Mouse (Mus musculus) v-Abl transformed pro-B cells (cell line): ENCODE measurements around the gene Grip1.

ENCODE experiments used
- in situ Hi-C, 2 experiments: fragments of 400-800 bp; cut with MboI; formaldehyde crosslinking; loops; one replicate each; pipeline ENCODE4 v1.15.1; 2025; ENCODE audit not compliant: unreplicated experiment in 2 of 2

The Grip1 gene

DNA sequence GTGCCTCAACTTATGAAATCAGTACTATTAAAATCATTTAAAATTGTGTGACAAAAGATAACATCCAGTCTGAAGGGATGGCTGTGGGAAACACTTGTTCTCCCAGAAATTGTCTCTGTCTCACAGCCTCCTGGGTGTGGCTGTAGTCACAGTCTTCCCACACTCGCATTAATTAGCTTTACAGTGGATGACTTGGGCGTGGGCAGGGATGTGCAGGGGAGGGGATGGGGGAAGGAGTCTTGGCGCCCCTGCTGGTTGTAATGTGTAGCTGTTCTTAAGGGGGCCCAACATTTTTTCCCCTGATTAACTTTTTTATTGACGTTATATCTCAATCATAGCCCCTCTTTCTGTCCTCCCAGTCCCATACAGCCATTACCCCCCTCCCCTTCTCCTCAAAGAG, 360.5 kb downstream of the Grip1 start:
- in situ Hi-C loops: loop anchor here in 1 of 2 experiments (25.0 kb wide), 1 partner anchor 448 kb away; no protein-coding TSS in a partner anchor

DNA sequence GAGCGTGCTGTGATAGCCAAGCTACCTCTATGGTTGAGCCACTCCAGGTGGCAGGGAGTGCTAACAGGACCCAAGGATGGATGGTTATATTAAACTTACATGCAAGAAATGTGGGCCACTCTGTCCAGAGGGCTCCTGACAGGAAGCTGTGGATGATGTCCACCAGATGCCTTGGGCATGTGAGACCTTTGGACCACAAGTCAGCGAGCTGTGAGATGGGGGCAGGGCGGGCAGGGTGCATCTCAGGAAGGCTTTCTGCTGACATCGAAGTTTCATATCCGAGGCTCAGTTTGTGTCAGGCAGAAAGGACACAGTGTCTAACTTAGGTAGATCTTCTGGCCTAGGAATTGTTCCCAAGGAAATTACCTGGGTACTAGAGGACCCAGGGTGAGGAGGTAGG, 362.4 kb downstream of the Grip1 start:
- in situ Hi-C loops: loop anchor here in 1 of 2 experiments (25.0 kb wide), 1 partner anchor 446 kb away; no protein-coding TSS in a partner anchor

DNA sequence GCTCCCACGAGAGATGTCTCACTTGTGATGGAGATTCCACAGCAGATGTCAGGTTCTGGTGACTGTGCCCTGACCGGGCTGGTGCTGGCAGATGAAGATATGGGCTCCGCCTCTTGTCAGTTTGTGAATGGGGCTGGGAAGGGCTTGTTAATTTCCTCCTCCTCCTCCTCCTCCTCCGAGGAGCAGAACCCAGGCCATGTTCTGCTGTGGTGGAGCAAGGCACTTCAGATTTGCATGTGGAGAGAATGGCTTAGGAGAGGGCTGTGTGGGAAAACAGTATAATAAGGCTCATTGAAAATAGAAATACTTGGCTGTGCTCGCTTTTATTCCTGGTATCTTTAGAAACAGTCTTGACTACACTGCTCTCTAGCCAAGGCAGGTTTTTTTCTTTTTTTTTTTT, 364.8 kb downstream of the Grip1 start:
- in situ Hi-C loops: loop anchor here in 1 of 2 experiments (25.0 kb wide), 1 partner anchor 444 kb away; no protein-coding TSS in a partner anchor

DNA sequence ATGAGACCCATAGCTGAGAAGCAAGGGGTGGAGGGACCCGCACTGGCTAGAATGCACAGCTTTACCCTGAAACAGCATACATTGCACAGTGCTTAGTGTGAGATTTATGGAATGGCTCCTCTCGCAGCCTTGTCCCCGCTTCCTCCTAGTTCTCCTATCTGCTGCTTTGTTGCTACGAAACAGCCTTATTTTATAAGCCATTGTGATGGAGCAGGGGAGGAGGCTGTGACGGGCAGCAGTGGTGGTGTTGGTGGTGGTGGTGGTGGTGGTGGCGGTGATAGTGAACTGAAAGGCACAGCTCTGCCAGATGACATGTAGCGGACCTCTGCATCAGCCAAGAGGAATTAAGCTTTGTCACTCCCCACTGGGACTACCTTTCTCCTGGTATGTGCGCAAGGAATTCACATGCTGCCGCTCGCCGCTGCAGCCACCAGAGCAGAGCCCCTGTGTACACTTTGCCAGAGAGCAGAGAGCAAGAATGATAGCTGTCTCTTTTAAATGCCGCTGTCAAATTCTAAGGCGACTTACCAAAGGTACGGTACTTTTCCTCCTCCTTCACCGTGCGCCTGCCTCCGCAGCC, 365.6 kb downstream of the Grip1 start:
- in situ Hi-C loops: loop anchor here in 1 of 2 experiments (25.0 kb wide), 1 partner anchor 443 kb away; no protein-coding TSS in a partner anchor

DNA sequence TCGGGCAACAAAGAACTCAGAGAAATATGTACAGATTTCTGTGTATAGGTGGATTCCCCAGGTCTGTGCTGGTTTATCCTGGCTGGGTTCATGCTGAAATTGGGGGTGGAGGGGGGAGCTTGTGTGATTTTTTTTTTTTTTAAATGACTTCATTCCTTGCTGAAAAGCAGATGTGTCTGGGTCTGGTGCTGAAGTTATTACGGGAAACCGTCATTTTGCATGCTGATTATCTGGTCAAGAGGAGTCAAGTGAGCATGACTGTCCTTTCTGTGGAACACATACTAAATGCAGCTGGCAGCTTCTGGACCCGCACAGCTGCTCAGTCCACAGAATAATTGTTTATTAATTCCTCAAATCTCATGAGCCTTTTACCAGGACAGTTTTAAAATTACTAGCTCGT, 366.1 kb downstream of the Grip1 start:
- in situ Hi-C loops: loop anchor here in 1 of 2 experiments (25.0 kb wide), 1 partner anchor 443 kb away; no protein-coding TSS in a partner anchor

DNA sequence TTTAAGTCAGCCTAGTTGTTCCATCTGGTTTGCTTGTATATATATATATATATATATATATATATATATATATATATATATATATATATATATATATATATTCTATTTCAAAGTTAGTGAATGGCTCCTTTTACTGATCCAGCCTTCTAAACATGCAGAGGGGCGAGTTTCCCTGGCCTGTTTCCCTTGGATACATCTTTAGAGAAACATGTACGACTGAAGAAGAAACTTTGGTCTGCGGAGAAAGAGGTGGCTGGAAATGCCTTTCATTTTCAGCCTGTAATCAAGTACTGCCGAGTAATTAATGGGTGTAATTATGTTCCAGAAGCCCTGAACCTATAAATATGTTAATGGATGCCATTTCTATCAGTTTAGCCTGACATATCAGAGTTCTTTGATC, 366.8 kb downstream of the Grip1 start:
- in situ Hi-C loops: loop anchor here in 1 of 2 experiments (25.0 kb wide), 1 partner anchor 442 kb away; no protein-coding TSS in a partner anchor

DNA sequence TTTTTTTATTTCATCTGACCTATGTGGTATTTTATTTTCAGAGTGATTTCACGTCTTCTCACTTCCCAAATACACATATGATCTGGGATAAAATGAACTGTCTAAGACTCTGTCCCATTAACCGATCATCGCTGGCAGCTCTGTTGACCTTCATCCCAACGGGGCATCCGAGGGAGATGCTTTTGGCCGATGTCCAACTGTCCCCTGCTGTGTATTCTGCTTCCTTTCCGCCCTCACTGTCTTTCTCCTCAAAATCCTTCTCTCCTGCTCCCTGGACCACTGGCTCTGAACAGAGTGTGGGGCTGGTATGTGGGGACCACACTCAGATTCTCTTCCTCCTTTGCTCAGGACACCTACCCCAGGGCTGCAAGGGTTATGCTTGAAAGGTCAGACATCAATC, 370.1 kb downstream of the Grip1 start:
- in situ Hi-C loops: loop anchor here in 1 of 2 experiments (25.0 kb wide), 1 partner anchor 439 kb away; no protein-coding TSS in a partner anchor

DNA sequence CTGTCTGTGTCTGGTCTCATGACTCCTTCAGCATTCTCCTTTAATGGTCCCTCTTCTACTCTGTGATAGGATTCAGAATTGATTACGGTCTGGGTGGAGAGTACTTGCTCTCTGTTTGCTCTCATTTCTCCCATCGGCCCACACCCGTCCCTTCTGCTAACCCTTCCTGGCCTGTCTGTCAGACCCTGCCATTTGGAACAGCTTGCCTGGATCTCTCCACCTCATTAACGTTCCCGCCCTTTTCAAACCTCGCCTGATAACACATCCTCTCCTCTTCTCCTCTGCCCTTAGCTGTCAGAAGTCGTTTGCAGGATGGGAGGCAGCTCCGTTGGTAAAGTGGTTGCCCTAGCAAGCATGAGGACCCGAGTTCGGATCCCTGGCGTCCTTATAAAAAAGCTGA, 370.9 kb downstream of the Grip1 start:
- in situ Hi-C loops: loop anchor here in 1 of 2 experiments (25.0 kb wide), 1 partner anchor 438 kb away; no protein-coding TSS in a partner anchor

DNA sequence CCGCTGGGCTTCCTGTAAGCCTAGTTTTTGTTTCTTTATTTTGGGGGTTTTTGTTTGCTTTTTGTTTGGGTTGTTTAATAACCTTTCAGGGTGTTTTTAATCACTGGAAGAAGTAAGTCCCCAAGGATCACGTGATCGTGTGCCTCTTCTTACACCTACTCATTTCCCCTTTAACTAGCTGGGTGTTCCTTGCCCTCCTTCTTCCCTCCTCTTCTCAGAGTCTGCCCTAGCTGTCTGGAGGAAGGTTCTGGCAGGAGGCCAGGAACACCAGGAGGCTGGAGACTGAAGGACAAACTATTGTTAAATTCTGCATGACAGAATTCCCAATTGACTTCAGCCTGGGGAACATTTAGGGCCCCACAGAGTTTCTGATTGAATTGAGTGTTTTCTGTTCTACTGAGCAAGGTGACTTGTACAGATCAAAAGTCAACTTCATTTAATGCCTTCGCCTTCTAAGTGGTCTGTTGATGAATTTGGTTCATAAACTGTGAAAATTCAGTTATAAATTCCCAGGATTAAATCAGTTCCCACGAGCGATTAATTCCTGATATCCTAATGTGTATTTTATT, 376.8 kb downstream of the Grip1 start:
- in situ Hi-C loops: no loop called here

DNA sequence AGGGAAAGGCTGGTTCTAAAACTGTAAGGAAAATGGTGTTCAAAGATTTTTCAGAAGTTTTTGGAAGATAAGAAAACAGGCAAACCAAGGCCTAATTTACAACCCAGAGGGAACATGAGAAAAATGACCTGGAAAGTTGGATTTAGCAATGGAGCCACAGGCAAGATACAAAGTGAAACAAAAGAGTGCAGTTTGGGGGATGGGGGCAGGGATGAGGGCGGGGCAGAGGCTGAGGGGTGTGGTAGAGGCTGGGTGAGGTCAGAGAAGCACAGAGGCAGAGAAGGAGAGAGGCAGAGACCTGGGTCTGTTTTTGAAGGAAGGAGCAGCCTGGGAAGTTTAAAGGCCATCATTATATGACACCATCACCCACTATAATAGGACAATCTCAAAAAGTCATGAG, 377.5 kb downstream of the Grip1 start:
- in situ Hi-C loops: no loop called here

DNA sequence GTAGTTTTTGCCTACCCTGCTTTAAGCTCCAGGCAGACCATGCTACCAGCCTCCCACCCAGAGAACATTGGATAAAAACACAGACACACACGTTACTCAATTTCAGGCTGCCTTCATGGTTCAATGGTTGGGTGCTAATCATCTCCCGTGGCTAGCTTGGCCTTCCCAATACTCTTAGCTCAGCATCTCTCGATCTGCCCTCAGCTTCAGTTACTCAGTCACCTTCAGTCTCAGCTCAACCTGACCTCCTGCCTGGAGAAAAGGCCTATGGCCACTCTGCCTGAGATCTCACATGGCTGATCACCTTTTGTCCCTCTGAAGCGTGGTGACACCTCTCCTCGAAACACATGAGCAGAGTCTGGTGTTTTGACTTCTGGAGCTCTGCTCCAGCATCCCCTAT, 379.7 kb downstream of the Grip1 start:
- in situ Hi-C loops: no loop called here

DNA sequence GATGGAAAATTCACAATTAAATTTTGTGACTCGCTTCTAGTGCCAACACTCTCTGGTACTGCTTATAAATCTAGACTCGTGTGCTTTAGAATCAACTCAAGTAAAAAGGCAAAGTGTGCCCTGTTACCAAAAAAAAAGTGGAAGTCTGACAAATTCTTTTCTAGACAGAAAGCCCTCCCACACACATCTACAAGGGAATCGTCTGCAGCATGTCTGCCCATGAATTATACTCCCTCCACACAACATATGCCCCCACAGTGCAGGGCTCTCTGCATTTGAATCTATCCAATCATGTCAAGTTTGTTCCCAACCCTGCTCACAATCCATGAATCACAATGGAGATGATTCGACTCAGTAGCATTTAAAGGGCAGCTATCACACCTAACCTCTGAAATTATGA, 380.5 kb downstream of the Grip1 start:
- in situ Hi-C loops: no loop called here

DNA sequence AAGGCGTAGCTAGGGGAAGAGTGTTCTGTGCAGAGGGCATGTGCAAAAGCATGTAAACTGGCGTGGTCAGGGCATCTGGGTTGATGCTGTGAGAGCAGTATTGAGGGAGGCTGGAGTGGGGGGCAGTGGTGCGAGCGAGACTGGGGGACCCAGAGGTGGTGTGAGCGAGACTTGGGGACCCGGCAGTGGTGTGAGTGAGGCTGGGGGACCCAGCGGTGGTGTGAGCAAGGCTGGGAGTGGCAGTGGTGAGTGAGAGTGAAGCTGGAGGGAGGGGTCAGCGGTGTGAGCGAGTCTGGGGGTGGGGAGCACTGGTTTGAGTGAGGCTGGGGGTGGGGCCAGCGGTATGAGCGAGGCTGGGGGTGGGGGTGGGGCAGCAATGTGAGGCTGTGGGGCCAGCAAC, 386.0 kb downstream of the Grip1 start:
- in situ Hi-C loops: no loop called here

DNA sequence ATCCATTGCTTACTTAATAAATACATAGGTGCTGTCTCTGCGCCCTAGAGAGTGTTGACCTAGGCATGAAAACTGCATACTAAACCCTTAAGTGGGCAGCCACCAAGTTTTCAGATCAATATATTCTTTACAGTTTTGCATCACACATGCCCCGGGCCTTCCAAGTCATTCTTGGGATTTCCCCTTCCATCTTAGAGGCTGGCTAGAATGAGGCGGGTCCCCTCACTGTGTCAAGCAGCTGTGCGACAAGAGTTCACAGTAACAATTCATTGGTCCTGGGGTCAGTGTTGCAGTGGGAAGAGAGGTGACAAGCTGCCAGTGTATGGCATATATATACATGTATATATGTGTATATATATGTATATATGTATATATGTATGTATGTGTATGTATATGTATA, 388.4 kb downstream of the Grip1 start:
- in situ Hi-C loops: no loop called here

DNA sequence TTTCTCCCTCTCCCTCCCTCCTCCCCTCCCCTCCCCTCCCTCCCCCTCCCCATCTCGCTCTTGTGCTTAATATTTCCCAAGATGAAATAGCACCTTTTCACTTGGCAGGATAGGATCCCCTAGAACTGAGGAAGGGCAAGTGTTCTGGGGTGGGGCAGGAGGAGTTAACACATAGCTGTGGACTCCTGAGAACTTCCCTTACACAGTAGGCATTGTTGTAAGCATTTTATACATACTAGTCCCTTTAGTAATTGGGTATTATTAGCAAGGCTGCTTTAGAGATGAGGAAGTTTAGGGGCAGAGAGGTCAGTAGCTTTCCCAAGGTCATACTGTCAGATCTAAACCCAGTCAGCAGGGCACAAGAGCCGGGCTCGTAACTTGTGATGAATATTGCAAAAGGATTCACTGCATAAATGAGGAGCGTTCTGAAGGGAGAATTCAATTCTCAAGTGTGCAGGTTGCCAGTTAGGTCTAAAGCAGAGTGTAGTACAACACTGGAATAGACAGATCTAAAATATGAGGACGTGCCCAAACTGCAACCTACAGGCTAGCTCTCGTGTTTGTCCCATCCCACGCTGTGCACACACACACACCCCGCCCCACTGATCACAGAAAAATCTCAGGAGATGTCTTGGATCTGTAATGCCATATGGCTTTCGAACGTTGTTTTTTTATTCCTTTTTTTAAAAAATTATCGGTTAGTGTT, 392.2 kb downstream of the Grip1 start:
- in situ Hi-C loops: no loop called here

DNA sequence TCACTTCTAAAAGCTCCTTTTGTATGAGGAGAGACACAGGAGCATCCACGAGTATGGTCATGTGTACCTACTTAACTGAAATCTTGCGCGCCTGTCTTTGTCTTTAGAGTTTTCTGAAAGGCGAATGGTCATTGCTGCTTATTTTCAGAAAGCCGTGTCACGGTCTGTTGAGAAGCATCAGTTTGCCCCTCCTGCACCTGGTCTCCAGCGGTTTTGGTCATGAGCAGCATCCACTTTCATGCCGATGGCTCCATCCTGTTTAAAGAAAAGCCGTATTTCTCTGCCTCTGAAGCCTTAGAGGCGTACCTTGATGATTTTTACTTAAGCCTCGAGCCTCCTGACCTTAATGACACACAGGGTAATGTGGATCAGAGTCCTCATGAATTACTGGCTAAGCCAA, 398.0 kb downstream of the Grip1 start:
- in situ Hi-C loops: no loop called here

DNA sequence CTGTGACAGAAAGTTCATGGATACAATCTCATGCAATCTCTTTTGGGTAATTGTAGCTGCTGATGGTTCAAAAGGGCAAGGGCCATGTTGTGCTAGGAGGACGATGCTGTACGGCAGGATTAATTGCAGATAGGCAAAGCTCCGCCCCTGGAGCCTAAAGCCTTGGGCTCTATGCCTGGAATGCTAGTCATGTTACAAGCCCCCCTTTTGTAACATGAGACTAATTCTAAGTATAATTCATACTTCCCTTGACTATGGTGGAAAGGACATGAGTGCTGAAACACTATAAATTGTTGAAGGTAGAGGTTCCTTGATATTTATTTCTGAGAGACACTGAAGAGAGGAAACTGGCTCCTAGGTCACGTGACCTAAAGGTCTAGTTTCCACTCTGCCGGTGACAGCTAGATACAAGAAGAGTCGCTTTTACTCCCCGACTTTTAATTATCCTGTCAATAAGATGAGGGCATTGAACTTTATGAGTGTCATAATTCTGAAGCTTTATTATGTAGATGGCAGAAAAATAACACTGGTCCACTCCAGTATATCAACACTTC, 399.0 kb downstream of the Grip1 start:
- in situ Hi-C loops: no loop called here

DNA sequence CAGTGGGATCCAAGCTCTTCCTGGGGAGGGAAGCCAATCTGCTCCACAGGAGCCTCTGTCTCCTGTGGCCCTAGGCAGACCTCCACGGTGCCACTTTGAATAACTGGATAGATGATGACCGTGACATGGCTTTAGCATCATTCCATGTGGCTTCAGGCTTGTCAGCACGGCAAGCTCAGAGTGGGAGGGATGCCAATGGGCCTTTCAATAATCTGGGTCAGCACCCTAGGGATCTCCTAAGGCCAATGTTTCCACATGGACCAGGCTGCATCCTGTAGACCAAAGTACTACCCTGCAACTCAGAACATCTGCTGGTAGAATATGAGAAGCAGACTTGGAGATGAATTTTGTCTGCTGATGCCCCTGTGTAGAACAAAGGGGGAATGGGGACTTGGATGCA, 414.1 kb downstream of the Grip1 start:
- in situ Hi-C loops: no loop called here

DNA sequence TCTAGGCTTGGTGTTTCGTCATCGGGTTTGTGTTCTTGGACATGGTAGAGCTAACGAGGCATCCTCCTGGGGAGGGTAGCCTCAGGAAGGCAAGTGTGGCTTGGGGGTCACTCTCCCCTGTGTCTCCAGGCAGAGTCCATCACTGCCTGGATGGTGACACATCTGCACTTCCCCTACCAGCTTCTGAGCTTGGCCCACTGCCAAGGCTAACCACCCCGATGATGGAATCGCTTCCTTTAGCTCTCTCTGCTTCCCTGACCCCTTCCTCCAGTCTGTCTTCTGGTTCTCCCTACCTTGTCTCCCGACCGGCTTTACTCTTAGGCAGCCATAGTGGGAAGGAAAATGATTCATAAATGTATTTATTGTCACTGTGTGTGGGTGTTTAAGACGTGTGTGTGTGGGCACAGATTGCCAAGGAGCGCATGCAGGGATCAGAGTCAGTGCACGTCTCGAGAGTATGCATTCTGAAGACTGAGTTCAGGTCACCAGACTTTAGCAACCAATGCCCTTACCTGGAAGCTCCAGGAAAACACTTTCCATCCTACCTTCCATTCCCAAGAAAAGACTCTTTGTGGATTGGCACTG, 415.5 kb downstream of the Grip1 start:
- in situ Hi-C loops: no loop called here

DNA sequence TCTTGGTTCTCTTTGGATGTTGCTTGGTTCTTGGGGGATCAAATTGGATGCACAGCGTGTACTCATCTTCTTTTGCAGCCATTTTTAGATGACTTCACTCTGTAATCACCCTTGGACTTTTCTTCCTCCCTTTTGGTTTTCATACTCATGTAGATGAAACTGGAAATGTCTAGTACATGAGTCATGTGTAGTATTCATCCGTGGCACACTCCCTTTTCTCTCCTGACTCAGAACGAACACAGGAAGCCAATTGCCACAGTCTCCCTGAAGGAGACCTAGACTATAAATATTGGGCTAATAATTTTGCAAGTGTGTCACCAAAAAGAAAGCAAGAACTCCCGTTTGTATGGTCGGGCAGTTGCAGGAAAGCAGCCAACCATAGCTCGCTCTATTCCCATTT, 423.1 kb downstream of the Grip1 start:
- in situ Hi-C loops: no loop called here

DNA sequence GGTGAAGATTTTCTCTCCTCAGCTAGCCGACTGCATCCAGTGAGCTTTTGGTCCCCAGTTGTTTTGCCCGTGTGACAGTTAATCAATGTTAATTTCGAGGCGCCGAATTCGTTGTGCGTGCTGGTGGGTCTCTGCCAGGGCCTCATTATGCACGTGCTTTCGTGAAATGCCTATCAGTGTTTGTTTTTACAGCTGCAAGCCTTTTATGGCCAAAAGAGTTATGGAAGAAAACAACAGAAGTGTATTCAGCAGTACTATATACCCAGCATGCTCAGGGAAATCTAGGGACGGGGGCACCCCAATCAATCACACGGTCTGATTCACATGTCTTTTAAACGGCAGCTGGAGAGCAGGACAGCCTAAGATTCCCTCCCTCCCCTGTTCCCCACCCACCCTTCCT, 424.7 kb downstream of the Grip1 start:
- in situ Hi-C loops: no loop called here
